Mouse (Mus musculus): ENCODE results near the gene Hist3h2ba. TPM values are rescaled to one million over a fixed set of nuclear protein-coding genes. Genes with fewer than 3 reads are reported as not detected.

Hist3h2ba gene
- polyA plus RNA-seq, 1 experiment from 2014 or later: 36.5 TPM

Small RNA genes lying within 50 kb of the gene (microRNA-seq; reads per million reads assigned to microRNA genes)
- gene Gm44313: not detected

Other genes with a start within 250 kb of the Hist3h2ba start
- gene Olfr319, start 249.8 kb upstream of the Hist3h2ba start, polyA plus RNA-seq (2016; fragmentation: Nextera tagmentation; extraction: Ambion mirVana): not detected in 2 replicates
- not detected in 2 replicates for gene Olfr318, start 224.9 kb upstream of the Hist3h2ba start, polyA plus RNA-seq (2016; fragmentation: Nextera tagmentation; extraction: Ambion mirVana)
- gene Olfr317, start 209.7 kb upstream of the Hist3h2ba start, polyA plus RNA-seq (2016; fragmentation: Nextera tagmentation; extraction: Ambion mirVana): not detected in 2 replicates
- gene Olfr316, start 196.2 kb upstream of the Hist3h2ba start, polyA plus RNA-seq (2016; fragmentation: Nextera tagmentation; extraction: Ambion mirVana): not detected in 2 replicates
- not detected in 2 replicates for gene Olfr315, start 175.7 kb upstream of the Hist3h2ba start, polyA plus RNA-seq (2016; fragmentation: Nextera tagmentation; extraction: Ambion mirVana)
- gene Olfr314, start 166.0 kb upstream of the Hist3h2ba start, polyA plus RNA-seq (2016; fragmentation: Nextera tagmentation; extraction: Ambion mirVana): not detected in 2 replicates
- 1.0 and 1.9 TPM in 2 replicates for gene Fam183b, start 147.0 kb upstream of the Hist3h2ba start, polyA plus RNA-seq (2016; fragmentation: Nextera tagmentation; extraction: Ambion mirVana)
- not detected in 2 replicates for gene Olfr313, start 133.9 kb upstream of the Hist3h2ba start, polyA plus RNA-seq (2016; fragmentation: Nextera tagmentation; extraction: Ambion mirVana)
- not detected in 2 replicates for gene Olfr312, start 119.7 kb upstream of the Hist3h2ba start, polyA plus RNA-seq (2016; fragmentation: Nextera tagmentation; extraction: Ambion mirVana)
- not detected in 2 replicates for gene Olfr311, start 109.7 kb upstream of the Hist3h2ba start, polyA plus RNA-seq (2016; fragmentation: Nextera tagmentation; extraction: Ambion mirVana)
- gene Gm12258, start 101.8 kb upstream of the Hist3h2ba start, polyA plus RNA-seq (2016; fragmentation: Nextera tagmentation; extraction: Ambion mirVana): 8.9 and 9.3 TPM in 2 replicates
- gene 2810021J22Rik, start 81.7 kb upstream of the Hist3h2ba start, polyA plus RNA-seq (2016; fragmentation: Nextera tagmentation; extraction: Ambion mirVana): 9.3 and 9.4 TPM in 2 replicates
- 5.8 and 6.4 TPM in 2 replicates for gene Zfp39, start 44.7 kb upstream of the Hist3h2ba start, polyA plus RNA-seq (2016; fragmentation: Nextera tagmentation; extraction: Ambion mirVana)
- gene Btnl10, start 31.0 kb upstream of the Hist3h2ba start, polyA plus RNA-seq (2016; fragmentation: Nextera tagmentation; extraction: Ambion mirVana): 0.05 TPM in 1 of 2 replicates, not detected in the other
- 265 and 273 TPM in 2 replicates for gene Rnf187, start 10.0 kb upstream of the Hist3h2ba start, polyA plus RNA-seq (2016; fragmentation: Nextera tagmentation; extraction: Ambion mirVana)
- 15.1 and 19.4 TPM in 2 replicates for gene Hist3h2a, start 5.8 kb downstream of the Hist3h2ba start, polyA plus RNA-seq (2016; fragmentation: Nextera tagmentation; extraction: Ambion mirVana)
- gene Trim17, start 5.8 kb downstream of the Hist3h2ba start, polyA plus RNA-seq (2016; fragmentation: Nextera tagmentation; extraction: Ambion mirVana): 0.19 and 0.31 TPM in 2 replicates
- 18.5 and 19.6 TPM in 2 replicates for gene Trim11, start 29.2 kb downstream of the Hist3h2ba start, polyA plus RNA-seq (2016; fragmentation: Nextera tagmentation; extraction: Ambion mirVana)
- gene Obscn, start 187.5 kb downstream of the Hist3h2ba start, polyA plus RNA-seq (2016; fragmentation: Nextera tagmentation; extraction: Ambion mirVana): 0.01 TPM in 1 of 2 replicates, not detected in the other
- gene Iba57, start 214.8 kb downstream of the Hist3h2ba start, polyA plus RNA-seq (2016; fragmentation: Nextera tagmentation; extraction: Ambion mirVana): 5.2 and 6.1 TPM in 2 replicates
- not detected in 2 replicates for gene Gjc2, start 234.3 kb downstream of the Hist3h2ba start, polyA plus RNA-seq (2016; fragmentation: Nextera tagmentation; extraction: Ambion mirVana)
- 129 and 135 TPM in 2 replicates for gene Guk1, start 243.3 kb downstream of the Hist3h2ba start, polyA plus RNA-seq (2016; fragmentation: Nextera tagmentation; extraction: Ambion mirVana)